Mouse (Mus musculus) liver, postnatal 0 days (tissue): ENCODE measurements at regions not wholly inside any gene's neighbourhood (a gene's known extent, or its start where the extent isn't known, plus 50 kb on each side); places are given as distances from the start of the nearest gene placed in this dataset.

Experiments
- CTCF ChIP-seq: sonication (generic); IDR thresholded peaks from 2 replicates; pipeline ENCODE4 v1.5.1; 2016; ENCODE audit warnings: antibody characterized with exemption, low read depth
- EP300 ChIP-seq: IDR thresholded peaks from 2 replicates; pipeline ENCODE4 v1.6.1; 2016; ENCODE audit warnings: antibody characterized with exemption, low read depth, mild to moderate bottlenecking

DNA sequence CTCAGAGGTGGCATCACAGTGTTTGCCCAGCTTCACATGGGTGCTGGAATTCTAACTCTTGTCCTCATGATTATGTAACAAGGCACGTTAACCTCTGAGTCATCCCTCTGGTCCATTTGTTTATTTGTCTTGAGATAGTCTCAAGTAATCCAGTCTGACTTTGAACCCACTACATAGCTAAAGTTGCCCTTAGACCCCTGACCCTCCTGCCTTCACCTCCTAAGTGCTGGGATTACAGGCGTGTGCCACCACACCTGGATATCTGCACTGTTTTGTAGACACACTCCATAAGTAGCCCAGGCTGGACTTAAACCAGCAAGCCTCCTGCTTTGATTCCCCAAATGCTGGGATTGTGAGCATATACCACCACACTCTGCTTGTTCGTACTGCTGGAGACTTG lies 96.0 kb upstream of the Lmo4 start:
- TF ChIP-seq EP300 = no peak
- no peak for TF ChIP-seq CTCF
